Mouse (Mus musculus): ENCODE measurements around the gene Slc22a5.
"Not testable (repeated sequence)": the region's sequence is repeated elsewhere in the genome, so short reads cannot be mapped to it uniquely, and the experiment has no call there.

The Slc22a5 gene

GRCm38 (mm10) chr11:53888242-53888641, 3.2 kb downstream of the Slc22a5 start:
- no peak for DNase-seq

DNA sequence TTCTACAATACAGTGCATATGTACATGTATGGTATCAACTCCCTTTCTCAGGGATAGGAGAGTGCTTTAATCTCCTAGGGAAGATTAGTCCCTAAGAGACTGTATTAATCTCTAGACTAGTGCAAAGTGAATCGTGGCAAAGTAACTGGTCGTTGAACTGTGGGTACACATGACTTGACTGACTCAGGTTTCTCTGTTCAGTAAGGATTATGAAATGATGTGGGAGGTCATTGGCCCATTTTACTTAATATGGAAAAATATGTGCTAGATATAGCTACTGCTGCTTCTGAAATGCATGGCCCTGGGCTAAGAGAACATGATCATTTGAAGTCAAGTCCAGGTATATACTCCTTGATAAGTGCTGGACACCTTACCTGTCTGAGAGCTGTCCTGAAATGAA, 8.2 kb downstream of the Slc22a5 start:
- DNase-seq, result no peak

GRCm38 (mm10) chr11:53878096-53878495, 13.4 kb downstream of the Slc22a5 start:
- DNase-seq, result not testable (repeated sequence)

- DNase-seq, result no peak
Measured at GRCm38 (mm10) chr11:53876488-53876887, 15.0 kb downstream of the Slc22a5 start.

GRCm38 (mm10) chr11:53874706-53875105, 16.8 kb downstream of the Slc22a5 start:
- DNase-seq, result peak; percentile 21

- not testable (repeated sequence) for DNase-seq
Measured at GRCm38 (mm10) chr11:53873909-53874704, 17.4 kb downstream of the Slc22a5 start.

- DNase-seq, result peak; percentile 36
Measured at GRCm38 (mm10) chr11:53871786-53872507, 19.5 kb downstream of the Slc22a5 start.

DNA sequence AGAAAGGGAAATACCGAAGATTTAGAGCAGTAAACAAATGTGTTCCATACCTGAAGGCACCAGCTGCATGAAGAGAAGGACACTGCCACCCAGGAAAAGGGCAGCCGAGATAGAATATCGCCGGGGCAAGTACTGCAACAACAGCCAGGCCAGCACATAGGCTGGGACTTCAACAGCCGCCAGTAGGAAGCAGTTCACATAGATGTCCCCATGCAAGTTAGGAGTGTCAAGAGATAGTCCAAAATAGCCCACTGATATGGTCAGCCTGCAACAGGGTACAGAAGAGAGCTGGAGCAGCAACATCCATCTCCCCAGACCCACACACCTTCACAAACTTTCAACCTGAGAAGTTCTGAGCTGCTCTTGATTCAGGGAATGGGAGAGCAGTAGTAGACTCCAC, 22.3 kb downstream of the Slc22a5 start:
- DNase-seq, result no peak

GRCm38 (mm10) chr11:53868323-53868722, 23.1 kb downstream of the Slc22a5 start:
- DNase-seq, result not testable (repeated sequence)

- DNase-seq, result not testable (repeated sequence)
Measured at GRCm38 (mm10) chr11:53864724-53865310, 26.6 kb downstream of the Slc22a5 start.

- DNase-seq, result not testable (repeated sequence)
Measured at GRCm38 (mm10) chr11:53860944-53861343, 30.5 kb downstream of the Slc22a5 start.

GRCm38 (mm10) chr11:53858761-53859580, 32.5 kb downstream of the Slc22a5 start, which contains the start of gene Gm12216:
Gm12216 (minus strand) TSS chr11:53859256.
- peak; percentile 59 for DNase-seq

- no peak for DNase-seq
Measured at GRCm38 (mm10) chr11:53858058-53858760, 33.3 kb downstream of the Slc22a5 start.

- no peak for DNase-seq
Measured at GRCm38 (mm10) chr11:53853665-53854064, 37.8 kb downstream of the Slc22a5 start.

DNA sequence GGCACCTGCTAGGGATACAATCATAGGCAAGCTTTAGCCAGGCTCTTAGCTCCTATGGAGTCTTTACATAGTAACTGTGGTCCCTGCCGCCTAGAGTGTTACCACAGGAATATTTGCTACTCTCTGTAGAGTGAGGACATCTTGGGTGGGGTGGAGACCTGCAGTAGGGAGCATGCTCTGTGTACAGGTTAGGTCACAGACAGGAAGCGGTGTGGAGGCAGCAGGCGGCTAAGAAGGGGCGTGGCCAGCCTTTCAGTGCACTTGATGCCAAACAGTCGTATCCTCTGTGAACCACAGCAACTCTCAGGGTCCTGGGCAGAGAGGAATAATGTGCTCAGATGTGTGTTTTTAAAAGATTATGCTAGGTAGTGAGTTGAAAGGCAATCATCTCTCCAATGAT, 39.7 kb downstream of the Slc22a5 start:
- no peak for DNase-seq

GRCm38 (mm10) chr11:53849588-53850320, 41.7 kb downstream of the Slc22a5 start:
- peak; percentile 88 for DNase-seq

DNA sequence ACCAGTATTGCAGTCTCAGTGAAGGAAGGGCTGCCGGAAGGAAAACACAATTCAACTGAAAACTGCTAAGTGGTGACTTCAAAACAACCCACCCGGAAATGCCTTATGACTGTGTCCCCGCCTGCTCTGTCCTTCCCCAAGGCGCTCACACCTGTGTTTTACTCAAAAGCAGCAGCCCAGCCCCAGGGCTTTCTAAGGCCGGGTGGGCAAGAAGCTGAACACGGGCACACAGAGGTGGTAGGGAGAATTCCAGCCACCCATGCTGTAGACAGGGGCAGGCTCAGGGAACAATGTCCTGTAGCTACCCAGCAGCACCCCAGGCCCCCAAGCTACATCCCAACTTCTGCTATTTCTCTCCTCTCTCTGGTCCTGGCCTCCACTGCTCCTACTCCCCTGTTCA, 45.8 kb downstream of the Slc22a5 start:
- peak; percentile 41 for DNase-seq

DNA sequence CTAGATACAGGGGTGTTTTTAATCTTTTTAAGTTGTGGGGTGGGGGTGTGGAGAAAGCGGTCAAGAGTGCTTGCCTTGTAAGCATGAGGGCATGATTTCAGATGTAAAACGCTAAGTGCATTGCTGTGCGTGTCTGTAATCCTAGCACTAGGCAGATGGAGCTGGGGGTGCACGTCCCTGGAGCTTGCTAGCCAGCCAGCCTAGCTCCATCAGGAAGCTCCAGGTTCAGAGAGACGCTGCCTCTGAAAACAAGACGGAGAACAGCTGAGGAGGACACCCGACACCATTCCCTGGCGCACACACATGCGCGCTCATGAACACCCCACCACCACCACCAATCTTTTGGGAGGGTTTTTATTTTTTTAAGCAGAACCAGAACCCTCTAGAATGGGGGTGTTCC, 48.4 kb downstream of the Slc22a5 start:
- no peak for DNase-seq

DNA sequence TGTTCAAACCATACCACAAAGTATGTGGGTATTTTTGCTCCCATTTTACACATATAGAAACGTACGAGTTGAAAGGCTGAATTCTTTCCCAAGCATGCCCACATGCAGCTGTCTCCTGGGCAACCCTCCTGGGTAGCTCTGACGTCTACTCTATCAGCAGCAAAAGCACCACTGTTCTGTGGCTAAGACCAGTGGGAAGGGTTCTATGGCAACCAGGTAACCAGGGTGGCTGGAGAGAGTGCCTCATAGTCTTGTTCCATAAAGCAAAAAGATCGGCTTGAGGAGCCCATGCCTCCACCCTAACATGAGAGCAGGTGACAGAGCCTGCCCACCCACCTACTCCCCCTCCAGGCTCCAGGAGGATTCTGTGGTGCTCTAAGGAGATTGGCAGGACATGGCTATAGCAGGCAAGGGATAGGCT, 49.3 kb downstream of the Slc22a5 start:
- DNase-seq, result no peak

DNA sequence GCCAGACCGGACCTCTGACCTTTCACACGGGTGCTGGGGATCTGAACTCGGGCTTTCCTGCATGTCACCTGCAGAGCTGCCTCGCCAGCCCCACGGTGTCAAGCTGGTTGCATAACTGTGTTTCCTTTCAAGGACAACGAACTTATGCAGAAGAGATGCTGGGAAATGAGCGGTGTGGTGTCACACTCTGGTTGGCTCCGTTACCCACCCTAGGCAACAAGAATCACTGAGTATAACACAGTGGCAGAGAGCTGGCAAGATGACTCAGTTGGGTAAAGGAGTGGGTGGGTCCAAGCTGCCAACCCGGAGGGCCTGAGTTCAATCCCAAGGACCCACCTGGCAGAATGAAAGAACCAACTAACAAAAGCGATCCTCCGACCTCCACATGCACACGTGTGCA, 49.9 kb downstream of the Slc22a5 start:
- DNase-seq, result no peak
